Mouse (Mus musculus) forebrain, embryonic 12.5 days (tissue): Measurements from ENCODE around the gene Fbxw15. TPM values are rescaled to one million over a fixed set of nuclear protein-coding genes. Genes with fewer than 3 reads are reported as not detected.
"Not testable (repeated sequence)": the region's sequence is repeated elsewhere in the genome, so short reads cannot be mapped to it uniquely, and the experiment has no call there.

ENCODE experiments used
- ATAC-seq: fragments of 200-750 bp; cut with Nextera tagmentation; 2 replicates; pipeline ENCODE4 v1.8.0; 2017; ENCODE audit warnings: moderate TSS enrichment; ENCODE audit not compliant: low FRiP score
- H3K27ac ChIP-seq: fragments of 300-500 bp; sonication (generic); 2 replicates; pipeline ENCODE4 v1.5.1; 2016; ENCODE audit warnings: mild to moderate bottlenecking
- H3K27me3 ChIP-seq: fragments of 300-500 bp; sonication (generic); 2 replicates; pipeline ENCODE4 v1.6.1; 2016; ENCODE audit warnings: mild to moderate bottlenecking
- H3K36me3 ChIP-seq: fragments of 300-500 bp; sonication (generic); replicated peaks from 2 replicates; pipeline ENCODE4 v1.6.1; 2016; ENCODE audit warnings: mild to moderate bottlenecking
- H3K4me1 ChIP-seq: fragments of 300-500 bp; sonication (generic); 2 replicates; pipeline ENCODE4 v1.6.1; 2016
- H3K4me2 ChIP-seq: fragments of 300-500 bp; sonication (generic); 2 replicates; pipeline ENCODE4 v1.6.1; 2016; ENCODE audit warnings: mild to moderate bottlenecking, moderate library complexity
- H3K4me3 ChIP-seq: fragments of 300-500 bp; sonication (generic); replicated peaks from 2 replicates; pipeline ENCODE4 v1.5.1; 2016; ENCODE audit warnings: mild to moderate bottlenecking
- H3K9ac ChIP-seq: fragments of 300-500 bp; sonication (generic); 2 replicates; pipeline ENCODE4 v1.6.1; 2016; ENCODE audit warnings: mild to moderate bottlenecking
- H3K9me3 ChIP-seq: fragments of 300-500 bp; sonication (generic); 2 replicates; pipeline ENCODE4 v1.6.1; 2016
- WGBS: fragments of 180-500 bp; shearing (Covaris S2); methylation state at CpG from one replicate; pipeline ENCODE4 v1.1.7; 2016; 5-methylcytosine and 5-hydroxymethylcytosine counted together
- polyA plus RNA-seq: library from polyadenylated mRNA; unstranded; fragments of >200 nt; fragmentation: Nextera tagmentation; extraction: Ambion mirVana; gene quantifications from 2 replicates; pipeline ENCODE4 v1.2.1, GENCODE M21; 2016

Fbxw15 gene
- not detected in 2 replicates for polyA plus RNA-seq

DNA sequence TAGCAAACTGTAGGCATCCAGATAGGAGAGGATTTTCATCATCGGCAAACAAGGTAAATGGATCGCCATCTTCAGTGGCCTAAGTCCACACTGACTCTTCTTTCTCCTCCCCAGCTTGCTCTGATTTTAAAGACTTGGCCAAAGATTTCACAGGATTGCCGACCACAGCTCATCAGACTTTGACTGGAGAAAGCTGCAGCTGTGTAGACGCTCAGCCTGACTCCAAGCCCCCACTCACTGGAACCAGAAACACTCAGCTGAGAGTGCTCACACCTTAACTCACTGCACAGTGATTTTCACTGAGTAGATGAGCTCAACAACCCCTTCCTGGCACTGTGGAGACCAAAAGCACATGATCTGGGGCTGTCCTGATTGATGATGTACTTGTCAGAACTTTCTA lies at the start of gene Fbxw15:
Fbxw15 (minus strand) TSS at position 101 of the 400 bp plus-strand sequence.
- H3K4me1 ChIP-seq, H3K9ac ChIP-seq, H3K9me3 ChIP-seq, H3K27ac ChIP-seq, H3K4me2 ChIP-seq, H3K4me3 ChIP-seq, H3K27me3 ChIP-seq, H3K36me3 ChIP-seq, ATAC-seq: not testable (repeated sequence)
- 88% methylated on average over 4 of the region's 4 CpGs for WGBS

GRCm38 (mm10) chr9:109606837-109607236 lies 38.8 kb upstream of the Fbxw15 start:
- not testable (repeated sequence) for ATAC-seq, H3K4me3 ChIP-seq, H3K4me2 ChIP-seq, H3K36me3 ChIP-seq, H3K27ac ChIP-seq, H3K9me3 ChIP-seq, H3K27me3 ChIP-seq, H3K9ac ChIP-seq, H3K4me1 ChIP-seq
- WGBS, result 49% methylated on average over 5 of the region's 5 CpGs

GRCm38 (mm10) chr9:109602128-109602527 lies 34.1 kb upstream of the Fbxw15 start:
- 56% methylated on average over 2 of the region's 2 CpGs for WGBS
- H3K36me3 ChIP-seq, H3K9me3 ChIP-seq, H3K27me3 ChIP-seq, H3K9ac ChIP-seq, H3K4me3 ChIP-seq, ATAC-seq, H3K27ac ChIP-seq, H3K4me1 ChIP-seq, H3K4me2 ChIP-seq: not testable (repeated sequence)

GRCm38 (mm10) chr9:109597226-109597625 lies 29.2 kb upstream of the Fbxw15 start:
- peaks cover 3% of the 10 kb centered on the region; the same call in 1 of the 2 replicates for H3K9me3 ChIP-seq
- no peak overlapping the region for H3K4me3 ChIP-seq
- no peaks in the 10 kb centered on the region for H3K36me3 ChIP-seq
- no peak overlapping the region for H3K27ac ChIP-seq
- H3K9ac ChIP-seq, result no peak overlapping the region
- no peak overlapping the region for H3K4me2 ChIP-seq
- no peak for ATAC-seq
- no peaks in the 10 kb centered on the region for H3K4me1 ChIP-seq
- H3K27me3 ChIP-seq, result no peaks in the 10 kb centered on the region

- ATAC-seq, result no peak
- Histone ChIP-seq H3K27me3 (no peaks in the 10 kb centered on the region), H3K36me3 (no peaks in the 10 kb centered on the region), H3K27ac (no peak overlapping the region), H3K4me2 (no peak overlapping the region), H3K4me1 (no peaks in the 10 kb centered on the region), H3K4me3 (no peak overlapping the region), H3K9ac (no peak overlapping the region), H3K9me3 (peaks cover 3% of the 10 kb centered on the region; the same call in 1 of the 2 replicates)
- WGBS, result 82% methylated on average over 2 of the region's 2 CpGs
Observed at GRCm38 (mm10) chr9:109594866-109595265, 26.8 kb upstream of the Fbxw15 start.

GRCm38 (mm10) chr9:109565546-109565945 lies 2.5 kb downstream of the Fbxw15 start:
- Histone ChIP-seq H3K36me3 (no peaks in the 10 kb centered on the region), H3K27ac (no peak overlapping the region), H3K9ac (no peak overlapping the region), H3K4me3 (no peak overlapping the region), H3K4me1 (no peaks in the 10 kb centered on the region), H3K9me3 (no peaks in the 10 kb centered on the region), H3K27me3 (no peaks in the 10 kb centered on the region), H3K4me2 (no peak overlapping the region)
- ATAC-seq, result no peak
- 88% methylated on average over 1 of the region's 1 CpGs for WGBS

GRCm38 (mm10) chr9:109562106-109562505 lies 6.0 kb downstream of the Fbxw15 start:
- not testable (repeated sequence) for H3K36me3 ChIP-seq, H3K9me3 ChIP-seq, H3K4me1 ChIP-seq, H3K27ac ChIP-seq, H3K4me2 ChIP-seq, ATAC-seq, H3K4me3 ChIP-seq, H3K9ac ChIP-seq, H3K27me3 ChIP-seq

- WGBS, result 91% methylated on average over 3 of the region's 3 CpGs
- Histone ChIP-seq H3K9ac (no peak overlapping the region), H3K4me1 (no peaks in the 10 kb centered on the region), H3K9me3 (peaks cover 4% of the 10 kb centered on the region; the same call in 1 of the 2 replicates), H3K4me2 (no peak overlapping the region), H3K36me3 (no peaks in the 10 kb centered on the region), H3K27ac (no peak overlapping the region), H3K4me3 (no peak overlapping the region), H3K27me3 (no peaks in the 10 kb centered on the region)
- no peak for ATAC-seq
Observed at GRCm38 (mm10) chr9:109552483-109552882, 15.6 kb downstream of the Fbxw15 start.

DNA sequence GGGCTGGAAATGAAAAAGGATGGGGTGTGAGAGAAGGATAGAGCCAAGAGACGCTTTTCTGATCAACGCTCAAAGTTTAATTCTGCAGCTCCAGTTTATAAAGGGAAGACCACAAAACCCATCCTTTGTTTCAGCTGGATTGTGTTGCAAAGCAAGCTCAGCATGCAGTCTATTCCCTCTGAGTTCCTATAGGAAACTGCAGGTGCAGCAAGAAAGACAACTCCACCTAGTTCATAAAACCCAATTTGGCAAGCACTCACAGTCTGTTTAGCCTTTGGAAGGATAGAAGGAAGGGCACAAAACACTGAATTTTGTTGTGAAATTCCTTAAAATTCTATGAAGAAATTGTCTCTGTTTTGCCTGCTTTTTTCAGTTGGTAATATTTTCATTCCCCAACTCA lies 18.4 kb downstream of the Fbxw15 start:
- not testable (repeated sequence) for ATAC-seq, H3K4me3 ChIP-seq

DNA sequence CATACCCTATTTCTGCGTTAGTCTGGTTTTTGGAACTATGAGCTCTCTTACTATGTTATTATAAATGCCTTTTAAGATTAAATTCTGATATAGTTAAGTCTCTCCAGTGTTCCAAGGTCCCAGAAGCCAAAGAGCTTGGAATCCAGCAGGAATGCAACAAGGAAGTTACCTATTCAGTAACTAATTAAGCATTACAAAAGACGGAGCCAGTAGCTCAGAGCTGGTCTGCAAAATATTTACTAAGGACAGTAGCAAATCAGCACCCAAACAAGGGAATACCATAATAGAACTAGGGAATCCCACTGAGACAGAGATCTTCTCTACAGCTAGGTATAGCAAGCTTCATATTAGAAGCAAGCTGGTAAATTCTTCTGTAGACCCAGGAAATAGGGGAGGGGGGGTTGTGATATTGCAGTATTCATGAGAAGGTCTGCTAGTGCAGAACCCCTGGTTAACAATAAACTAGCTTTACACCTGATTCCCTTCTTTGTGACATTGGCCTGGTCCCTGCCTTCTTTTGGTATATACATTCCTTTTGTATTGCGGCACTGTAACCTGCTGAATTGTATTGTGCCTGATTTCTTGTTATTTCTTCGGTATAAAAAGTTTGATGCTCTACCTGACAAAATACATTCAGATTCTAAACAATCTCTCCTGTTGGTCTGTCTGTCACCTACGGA lies 44.5 kb downstream of the Fbxw15 start:
- no peaks in the 10 kb centered on the region for H3K4me1 ChIP-seq
- no peaks in the 10 kb centered on the region for H3K9me3 ChIP-seq
- 79% methylated on average over 5 of the region's 5 CpGs for WGBS
- H3K9ac ChIP-seq, result no peak overlapping the region
- no peaks in the 10 kb centered on the region for H3K36me3 ChIP-seq
- no peak overlapping the region for H3K4me2 ChIP-seq
- no peak overlapping the region for H3K4me3 ChIP-seq
- H3K27me3 ChIP-seq, result no peaks in the 10 kb centered on the region
- no peak for ATAC-seq
- no peak overlapping the region for H3K27ac ChIP-seq

More for the DNA sequence above, 18.4 kb downstream of the Fbxw15 start:
- H3K36me3 ChIP-seq, H3K4me2 ChIP-seq, H3K27ac ChIP-seq, H3K27me3 ChIP-seq, H3K9ac ChIP-seq, H3K9me3 ChIP-seq, H3K4me1 ChIP-seq: not testable (repeated sequence)
- WGBS, result 5% methylated on average over 2 of the region's 2 CpGs

Other genes with a start within 250 kb of the Fbxw15 start
- not detected in 2 replicates for gene Fbxw28, start 228.6 kb downstream of the Fbxw15 start, polyA plus RNA-seq
- not detected in 2 replicates for gene Fbxw22, start 164.0 kb downstream of the Fbxw15 start, polyA plus RNA-seq
- gene Fbxw16, start 119.1 kb downstream of the Fbxw15 start, polyA plus RNA-seq, result not detected in 2 replicates
- not detected in 2 replicates for gene Fbxw19, start 72.4 kb downstream of the Fbxw15 start, polyA plus RNA-seq
- gene Fbxw24, start 57.8 kb upstream of the Fbxw15 start, polyA plus RNA-seq, result not detected in 2 replicates
- not detected in 2 replicates for gene Fbxw25, start 96.4 kb upstream of the Fbxw15 start, polyA plus RNA-seq
- gene Fbxw18, start 134.4 kb upstream of the Fbxw15 start, polyA plus RNA-seq, result not detected in 2 replicates
- not detected in 2 replicates for gene Fbxw26, start 177.8 kb upstream of the Fbxw15 start, polyA plus RNA-seq
- gene Fbxw27, start 222.4 kb upstream of the Fbxw15 start, polyA plus RNA-seq, result not detected in 2 replicates
- not detected in 2 replicates for gene Spink8, start 244.0 kb upstream of the Fbxw15 start, polyA plus RNA-seq